Mouse (Mus musculus) cerebellum, postnatal 25 days (tissue): ENCODE data around the gene Gls2.
"Not testable (repeated sequence)": the region's sequence is repeated elsewhere in the genome, so short reads cannot be mapped to it uniquely, and the experiment has no call there.

Experiments used
- DNase-seq, 2 experiments: peaks; one replicate each; pipeline ENCODE4 v3.0.0; 2021; ENCODE audit warnings: mixed read lengths in 2 of 2

The Gls2 gene

DNA sequence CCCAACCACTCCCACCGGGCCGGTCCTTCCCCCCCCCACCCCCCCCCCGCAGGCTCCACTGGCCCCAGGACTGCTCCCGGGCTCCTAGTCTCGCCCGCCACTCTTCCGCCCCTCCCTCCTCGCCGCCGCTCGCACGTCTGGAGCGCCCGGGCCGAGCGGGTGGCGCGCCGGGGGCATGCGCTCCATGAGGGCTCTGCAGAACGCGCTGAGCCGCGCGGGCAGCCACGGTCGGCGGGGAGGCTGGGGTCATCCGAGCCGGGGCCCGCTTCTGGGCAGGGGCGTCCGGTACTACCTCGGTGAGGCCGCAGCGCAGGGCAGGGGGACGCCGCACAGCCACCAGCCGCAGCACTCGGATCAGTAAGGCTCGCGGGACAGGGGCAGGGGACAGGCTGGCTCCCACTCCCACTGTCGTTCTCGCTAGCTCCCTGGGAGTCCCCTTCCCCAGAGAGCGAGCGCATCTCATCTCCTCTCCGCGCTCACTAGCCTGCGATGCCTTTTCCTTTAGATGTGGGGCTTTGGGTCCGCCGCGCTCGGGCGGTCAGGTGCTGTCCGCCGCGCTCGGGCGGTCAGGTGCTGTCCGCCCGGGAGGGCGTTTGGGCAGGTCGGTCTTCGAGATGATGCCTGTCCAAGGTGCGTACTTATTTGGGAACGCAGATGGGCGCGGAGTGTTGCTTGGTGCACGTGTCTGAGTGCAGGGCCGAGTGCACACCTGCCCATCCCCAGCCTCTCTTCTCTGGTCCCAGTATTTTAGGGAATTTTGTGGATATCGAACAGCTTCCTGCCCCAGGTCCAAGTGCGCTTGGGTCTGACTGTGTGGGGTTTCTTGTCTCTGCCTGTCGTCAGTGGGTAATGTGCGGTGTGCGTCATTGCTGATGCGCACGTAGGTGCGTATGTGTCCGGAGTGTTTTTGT lies 549 bp downstream of the Gls2 start:
- peak; percentile 69 for DNase-seq

DNA sequence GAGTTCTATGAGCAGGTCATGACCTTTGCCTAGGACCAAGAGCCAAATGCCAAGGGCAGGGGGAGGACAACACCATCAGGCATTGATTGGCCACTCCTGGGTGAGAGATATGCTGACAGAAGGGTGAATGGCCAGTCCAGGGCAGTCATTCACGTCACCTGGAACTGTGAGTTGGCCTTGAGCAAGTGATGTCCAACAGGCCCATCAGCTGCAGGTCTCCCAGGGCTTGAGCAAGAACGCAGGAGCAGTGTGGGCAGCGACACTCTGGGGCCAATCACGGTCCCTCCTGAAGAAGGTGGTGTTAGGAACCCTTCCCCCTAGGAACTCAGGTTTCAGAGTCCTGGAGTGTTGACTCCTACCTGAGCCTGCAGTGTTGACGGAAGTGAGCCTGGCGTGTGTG lies 7.6 kb downstream of the Gls2 start:
- DNase-seq = no peak

DNA sequence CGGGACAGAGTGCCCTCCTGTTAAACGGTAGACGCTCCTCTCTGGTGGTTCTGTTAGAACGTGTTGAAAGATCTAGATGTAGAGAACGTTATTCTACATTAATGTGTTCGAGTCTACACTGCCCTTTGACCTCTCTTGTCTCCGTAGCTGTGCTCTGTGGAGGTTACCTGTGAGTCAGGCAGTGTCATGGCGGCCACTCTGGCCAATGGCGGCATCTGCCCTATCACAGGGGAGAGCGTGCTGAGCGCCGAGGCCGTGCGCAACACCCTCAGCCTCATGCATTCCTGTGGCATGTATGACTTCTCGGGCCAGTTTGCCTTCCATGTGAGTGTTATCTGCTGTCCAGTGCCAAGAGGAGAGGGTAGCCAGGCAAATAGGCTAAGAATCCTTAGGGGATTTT lies 10.7 kb downstream of the Gls2 start:
- DNase-seq = no peak

DNA sequence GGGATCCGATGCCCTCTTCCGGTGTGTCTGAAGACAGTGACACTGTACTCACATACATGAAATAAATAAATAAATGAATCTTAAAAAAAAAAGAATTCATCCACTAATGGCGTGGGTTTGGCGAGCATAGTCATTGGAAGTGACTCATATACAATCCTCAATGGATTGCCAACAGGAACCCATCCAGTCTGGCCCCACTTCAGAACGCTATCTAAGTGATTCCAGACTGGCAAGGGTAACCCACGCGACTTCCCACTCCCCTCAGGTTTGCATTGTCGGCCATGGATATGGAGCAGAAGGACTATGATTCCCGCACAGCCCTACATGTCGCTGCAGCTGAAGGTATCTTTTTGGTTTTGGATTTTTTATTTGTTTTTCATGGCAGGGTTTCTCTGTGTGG lies 14.1 kb downstream of the Gls2 start:
- DNase-seq = no peak

DNA sequence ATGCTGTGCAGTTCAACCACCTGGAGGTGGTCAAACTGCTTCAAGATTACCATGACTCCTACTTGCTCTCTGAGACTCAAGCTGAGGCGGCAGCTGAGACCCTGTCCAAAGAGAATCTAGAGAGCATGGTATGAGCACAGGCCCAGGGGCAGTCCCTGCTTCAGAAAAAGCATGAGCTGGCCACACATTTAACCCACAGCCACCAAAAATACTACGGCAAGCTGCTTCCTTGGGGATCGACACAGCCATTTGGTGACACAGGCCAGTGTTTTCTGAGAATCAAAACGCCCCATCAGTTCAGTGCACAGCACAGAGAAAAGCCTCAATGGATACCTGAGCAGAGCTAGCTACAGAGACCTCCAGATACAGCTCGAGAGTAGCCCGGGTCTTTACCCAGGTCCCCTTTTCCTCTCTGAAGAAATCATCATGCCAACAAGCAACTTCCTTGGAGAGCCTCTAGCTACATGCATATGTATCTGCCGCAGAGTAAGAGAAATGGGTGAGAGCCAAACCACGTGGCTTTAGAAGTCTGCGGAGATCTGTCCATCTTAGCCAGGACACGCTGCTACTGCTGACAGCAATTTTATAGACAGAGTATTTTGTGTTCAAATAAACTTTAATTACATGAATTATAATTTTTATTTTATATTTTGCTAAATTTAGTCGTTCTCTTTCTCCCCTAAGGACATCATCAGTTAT lies 15.2 kb downstream of the Gls2 start:
- no peak for DNase-seq

DNA sequence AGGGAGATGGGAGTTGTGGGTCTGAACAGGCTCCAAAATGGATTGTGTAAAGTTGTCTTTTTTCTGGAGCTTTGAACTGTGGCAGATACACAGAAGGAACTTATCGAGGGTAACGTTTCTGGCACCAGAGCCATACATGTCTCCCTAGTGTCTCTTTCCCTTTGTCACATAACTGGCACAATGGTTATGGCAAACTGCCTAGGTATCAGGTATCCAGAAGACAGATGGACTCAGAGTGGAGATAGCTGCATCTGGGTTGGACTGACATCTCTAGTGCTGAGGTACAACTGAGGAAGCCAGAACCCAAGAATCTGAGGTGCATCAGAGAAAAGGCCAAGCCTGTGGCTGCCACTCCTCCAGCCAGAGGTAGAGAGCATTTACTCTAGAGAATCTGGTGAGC lies 15.9 kb downstream of the Gls2 start:
- no peak for DNase-seq

DNA sequence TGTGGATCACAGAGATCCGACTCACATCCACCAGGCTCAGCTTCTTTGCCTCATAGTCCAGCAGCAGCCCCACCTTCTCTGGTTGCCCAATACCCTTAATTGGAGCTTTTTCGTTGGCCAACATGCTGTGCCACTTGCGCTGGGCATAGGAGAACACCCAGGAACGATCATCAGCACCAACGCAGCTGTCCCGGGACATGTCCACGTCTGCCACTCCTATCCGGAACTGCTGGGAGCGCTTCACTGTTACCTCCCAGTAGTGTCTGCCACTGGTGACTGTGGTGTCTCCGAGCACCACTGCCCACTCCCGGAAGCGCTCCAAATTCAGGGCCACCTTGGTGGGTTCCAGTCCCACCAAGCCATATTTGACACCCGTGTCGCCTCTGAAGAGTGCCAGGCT lies 16.7 kb downstream of the Gls2 start:
- DNase-seq = peak; percentile 31 to 32

DNA sequence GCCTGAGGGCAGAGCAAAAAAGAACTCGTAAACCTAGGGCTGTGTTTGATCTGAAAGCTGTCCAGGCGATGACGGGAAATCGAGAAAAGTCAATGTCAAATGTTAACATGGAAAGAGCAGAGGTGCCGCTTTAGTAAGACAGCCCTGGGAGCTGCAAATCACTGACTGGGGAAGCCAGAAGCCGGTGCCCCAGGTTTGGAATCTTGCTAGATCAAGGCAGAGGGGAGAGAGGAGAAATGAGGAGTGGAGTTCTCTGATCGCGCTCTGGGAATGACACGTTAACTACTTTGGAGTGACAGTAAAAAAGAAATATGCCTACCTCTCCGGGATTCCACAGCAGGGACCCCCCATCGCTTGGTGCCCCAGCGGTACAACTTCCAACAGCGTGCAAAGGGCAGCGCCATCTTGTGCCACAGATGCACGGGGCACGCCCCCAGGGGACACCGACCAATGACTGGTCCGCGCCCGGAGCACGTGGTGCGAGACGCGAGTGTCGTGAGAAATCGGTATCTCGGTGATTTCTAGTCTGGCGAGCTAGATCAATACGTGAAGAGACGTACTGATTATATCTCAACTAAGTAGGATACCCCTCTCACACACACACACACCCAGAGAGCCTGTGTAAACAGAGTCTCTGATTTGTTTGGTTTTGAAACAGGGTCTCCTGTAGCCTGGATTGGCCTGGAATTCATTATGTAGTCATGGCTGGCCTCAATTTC lies 17.3 kb downstream of the Gls2 start, which contains the start of gene Spryd4:
Gene Spryd4 (minus strand): TSS at position 418 of the 719 bp plus-strand sequence.
- peak; percentile 90 to 95 for DNase-seq

DNA sequence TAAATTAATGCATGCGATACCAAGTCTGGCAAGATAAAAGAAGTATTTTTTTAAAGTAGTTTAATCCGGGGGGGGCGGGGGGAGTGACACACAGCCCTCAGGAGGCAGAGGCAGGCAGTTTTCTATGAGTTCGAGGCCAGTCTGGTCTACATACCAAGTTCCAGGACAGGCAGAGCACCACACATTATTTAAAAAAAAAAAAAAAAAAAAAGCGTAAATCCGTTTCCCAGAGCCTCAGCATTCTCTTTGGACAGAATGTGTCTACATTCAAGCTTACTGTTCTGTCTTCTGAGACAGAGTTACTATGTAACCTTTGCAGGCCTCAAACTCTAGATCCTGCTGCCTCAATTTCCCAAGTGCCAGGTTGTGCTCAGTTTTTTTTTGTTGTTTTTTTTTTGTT lies 17.9 kb downstream of the Gls2 start:
- no peak for DNase-seq

DNA sequence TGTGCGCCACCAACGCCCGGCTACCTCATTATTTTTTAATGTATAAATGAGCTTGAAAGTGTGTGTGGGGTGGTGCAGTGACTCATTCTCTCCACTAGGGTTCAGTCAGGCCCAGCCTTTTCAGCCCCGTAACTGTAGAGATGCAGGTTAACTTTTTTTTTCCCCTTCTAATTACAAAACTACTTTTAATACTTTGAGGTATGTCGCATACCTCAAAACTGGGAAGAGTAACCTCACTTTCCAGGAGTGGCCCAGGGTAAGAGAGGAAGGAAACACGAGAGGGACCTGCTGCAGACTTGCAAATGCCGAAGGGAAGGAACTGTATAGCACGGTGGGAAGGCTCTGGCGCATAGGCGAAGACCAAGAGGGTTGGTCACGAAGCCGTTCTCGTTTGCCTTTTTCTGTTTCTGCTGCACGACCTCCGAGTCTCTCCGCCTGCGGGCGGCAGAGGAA lies 18.6 kb downstream of the Gls2 start:
- DNase-seq = peak; percentile 77 to 83

DNA sequence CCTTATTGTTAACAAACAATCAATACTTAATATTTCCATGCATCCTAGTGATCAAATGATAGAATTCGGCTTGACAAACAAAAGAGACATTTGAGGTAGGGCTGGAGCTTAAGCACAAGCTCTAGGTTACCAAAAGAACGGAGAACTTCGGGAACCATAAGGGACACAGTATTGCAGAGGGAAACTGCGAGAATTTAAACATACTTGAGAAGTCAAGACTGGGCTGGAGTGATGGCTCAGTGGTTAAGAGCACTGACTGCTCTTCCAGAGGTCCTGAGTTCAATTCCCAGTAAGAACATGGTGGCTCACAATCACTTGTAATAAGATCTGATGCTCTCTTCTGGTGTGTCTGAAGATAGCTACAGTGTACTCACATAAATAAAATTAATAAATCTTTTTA lies 19.9 kb downstream of the Gls2 start:
- DNase-seq = not testable (repeated sequence)

DNA sequence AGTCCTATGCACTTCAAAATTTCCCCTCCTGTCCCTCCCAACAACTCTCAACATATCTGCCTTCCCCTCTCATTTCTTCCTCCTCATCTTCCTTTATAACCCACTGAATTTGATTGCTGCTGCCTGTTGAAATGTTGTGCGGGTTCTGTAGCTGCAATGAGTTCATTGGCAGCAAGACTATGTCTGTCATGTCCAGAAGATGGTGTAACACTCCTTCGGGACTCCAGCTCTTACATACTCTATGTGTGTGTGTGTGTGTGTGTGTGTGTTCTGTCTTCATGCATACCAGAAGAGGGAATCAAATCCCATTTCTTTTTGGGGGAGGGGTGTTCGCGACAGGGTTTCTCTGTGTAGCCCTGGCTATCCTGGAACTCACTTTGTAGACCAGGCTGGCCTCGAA lies 20.7 kb downstream of the Gls2 start:
- DNase-seq = no peak

DNA sequence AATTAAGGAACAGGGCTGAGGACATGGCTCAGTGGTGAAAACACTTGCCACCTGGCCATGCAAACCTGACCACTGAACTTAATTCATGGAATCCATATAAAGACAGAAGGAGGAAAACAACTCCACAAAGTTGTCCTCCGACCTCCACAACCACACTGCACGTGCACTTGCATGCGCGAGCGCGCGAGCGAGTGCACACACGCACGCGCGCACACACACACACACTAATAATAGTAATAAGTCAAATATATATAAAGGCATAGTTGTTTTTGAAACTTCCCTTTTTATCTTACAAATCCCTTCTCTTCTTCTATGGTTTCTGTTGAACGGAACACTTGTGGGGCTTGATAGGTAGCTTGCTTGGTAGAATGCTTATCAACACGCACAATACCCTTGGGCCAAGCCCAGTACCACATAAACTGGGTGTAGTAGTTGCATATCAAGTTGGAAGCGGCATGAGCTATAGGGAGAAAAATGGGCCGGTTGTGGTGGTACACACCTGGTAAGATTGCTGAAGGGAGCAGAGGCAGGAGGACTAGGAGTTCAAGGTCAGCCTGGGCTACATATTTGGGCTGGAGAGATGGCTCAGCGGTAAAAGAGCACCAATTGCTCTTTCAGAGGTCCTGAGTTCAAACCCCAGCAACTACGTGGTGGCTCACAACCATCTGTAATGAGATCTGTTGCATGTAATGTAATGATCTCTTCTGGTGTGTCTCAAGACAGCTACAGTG lies 24.3 kb downstream of the Gls2 start:
- no peak for DNase-seq

DNA sequence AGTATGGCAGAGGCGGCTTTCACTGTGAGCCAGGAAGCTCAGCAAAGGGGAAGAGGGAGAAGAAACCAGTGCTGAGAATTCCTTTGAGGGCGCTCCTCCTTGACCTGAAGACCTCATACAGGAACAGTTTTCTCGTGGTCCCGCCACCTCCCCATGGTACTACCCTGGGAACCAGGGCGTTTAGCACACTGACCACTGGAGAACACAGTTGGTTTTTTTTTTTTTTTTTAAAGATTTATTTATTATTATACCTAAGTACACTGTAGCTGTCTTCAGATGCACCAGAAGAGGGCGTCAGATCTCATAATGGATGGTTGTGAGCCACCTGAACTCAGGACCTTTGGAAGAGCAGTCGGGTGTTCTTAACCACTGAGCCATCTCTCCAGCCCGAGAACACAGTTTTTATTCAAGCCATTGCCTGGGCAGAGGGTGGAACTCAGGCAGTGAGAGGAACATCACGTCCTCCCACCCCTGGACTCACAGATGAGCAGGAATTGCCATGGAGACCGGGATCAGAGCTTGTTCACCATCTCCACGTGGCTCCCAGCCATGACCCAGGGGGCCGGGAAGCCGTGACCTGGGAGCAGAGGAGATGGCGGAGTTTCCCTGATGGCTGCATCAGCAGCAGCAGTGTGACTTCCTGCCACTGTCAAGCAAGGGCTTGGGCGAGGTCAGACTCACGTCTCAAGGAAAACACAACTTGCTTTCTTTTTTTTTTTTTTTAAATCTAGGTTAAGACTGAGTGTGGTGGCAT lies 27.5 kb downstream of the Gls2 start:
- no peak for DNase-seq

DNA sequence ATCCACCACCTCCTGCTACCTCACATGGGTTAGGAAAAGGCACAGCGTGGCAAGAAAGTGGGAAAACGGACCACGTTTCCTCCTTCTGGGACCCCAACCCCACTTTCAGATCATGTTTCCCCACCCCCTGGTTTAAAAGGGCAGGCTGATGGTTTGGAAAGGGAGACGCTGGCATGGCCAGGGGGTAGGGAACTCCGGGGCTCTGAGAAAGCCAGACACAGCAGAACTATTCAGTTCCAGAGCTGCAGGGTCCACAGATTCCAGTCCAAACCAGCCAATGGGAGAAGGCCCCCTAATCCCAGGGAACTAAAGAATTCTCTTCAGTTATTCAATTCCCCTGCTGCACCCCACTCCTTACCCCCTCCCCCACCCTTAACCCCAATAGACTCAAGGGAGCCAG lies 30.8 kb downstream of the Gls2 start:
- no peak for DNase-seq

DNA sequence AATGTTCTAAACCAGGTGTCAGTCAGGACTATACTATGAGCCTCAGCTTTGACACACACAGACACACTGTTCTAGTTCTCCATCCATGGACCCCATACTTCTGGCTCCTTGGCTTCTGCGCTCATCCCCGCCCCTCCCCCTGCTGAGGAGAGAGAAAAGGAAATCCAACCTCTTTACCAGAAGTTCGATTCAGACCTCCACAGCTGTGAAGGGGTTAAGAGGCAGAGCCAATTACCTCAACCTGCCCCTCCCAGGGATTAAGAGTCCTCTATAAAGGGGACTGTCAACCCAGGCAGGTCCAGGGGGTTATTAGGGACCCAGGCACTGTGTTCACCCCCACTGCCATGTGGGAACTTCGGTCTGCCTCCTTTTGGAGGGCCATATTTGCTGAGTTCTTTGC lies 31.3 kb downstream of the Gls2 start, which contains the start of gene Mip:
Gene Mip (plus strand): TSS at position 301 of the 400 bp plus-strand sequence.
- DNase-seq = no peak

DNA sequence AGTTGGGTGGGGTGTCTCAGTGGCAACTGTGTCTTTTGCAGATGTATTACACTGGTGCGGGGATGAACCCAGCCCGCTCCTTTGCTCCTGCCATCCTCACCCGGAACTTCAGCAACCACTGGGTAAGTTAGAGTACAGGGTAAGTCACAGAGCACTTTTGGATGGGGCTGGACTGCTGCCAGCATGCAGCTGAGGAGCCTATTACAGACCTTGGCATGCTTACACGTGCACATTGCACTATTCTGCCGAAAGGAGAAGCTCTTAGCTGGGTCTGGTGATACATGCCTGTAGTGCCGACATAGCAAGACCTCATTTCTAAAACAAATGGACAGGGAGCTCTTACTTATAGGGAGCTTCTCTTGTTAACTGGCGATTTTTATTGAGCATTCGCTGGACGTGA lies 33.3 kb downstream of the Gls2 start:
- DNase-seq = no peak

DNA sequence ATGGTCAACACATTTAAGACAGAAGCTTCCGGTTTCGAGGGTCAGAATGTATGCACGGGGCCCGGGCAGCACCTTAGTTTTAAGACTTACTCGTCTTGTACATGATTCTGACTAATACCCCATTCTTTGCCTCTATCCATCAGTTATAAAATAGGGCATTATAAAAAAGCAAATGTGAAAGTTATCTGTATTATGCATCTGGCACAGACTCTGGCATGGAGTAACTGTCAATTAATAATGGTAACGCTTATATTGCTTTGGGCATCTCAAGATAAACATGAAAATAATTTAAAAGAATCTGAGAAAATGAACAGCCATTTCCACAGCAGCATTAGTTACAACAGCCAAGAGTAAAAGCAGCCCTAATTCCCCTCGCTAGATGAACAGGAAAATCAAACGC lies 33.8 kb downstream of the Gls2 start:
- DNase-seq = no peak

DNA sequence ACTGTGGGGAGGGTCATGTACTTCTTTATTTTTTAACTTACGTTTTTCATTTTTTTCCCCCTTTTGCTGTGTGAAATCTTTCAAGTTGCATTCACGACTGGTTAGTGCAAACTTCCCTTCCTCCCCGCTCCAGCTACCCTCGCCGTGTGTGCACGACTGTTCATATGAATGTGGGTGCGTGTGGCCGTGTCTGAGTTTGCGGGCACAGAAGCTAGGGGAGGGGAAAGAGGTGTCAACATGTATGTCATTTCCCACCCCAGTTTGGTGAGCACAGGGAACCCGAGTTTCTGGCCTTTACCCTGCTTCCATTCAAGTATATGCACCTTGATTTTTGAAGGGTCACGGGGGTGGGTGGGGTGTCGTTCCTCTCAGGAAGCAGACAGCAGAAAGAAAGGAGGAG lies 36.3 kb downstream of the Gls2 start:
- DNase-seq = no peak

DNA sequence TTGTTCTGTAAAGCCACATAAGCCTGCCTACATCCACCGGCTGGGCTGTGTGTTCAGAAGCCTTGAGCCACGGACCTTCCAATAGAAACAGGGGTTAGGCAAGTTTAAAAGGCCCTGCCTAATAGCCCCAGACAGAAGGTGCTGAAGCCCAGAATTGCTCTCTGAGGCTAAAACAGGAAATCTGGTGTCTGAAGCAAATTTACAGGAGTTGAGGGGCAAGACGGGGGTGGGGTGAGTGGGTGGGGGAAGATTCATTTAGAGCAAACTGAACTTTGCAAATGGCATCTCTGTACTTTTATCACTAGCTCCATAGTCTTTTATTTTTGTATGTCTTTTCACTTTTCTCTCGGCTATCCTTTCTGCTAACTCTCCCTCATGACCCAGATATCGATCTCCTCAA lies 36.9 kb downstream of the Gls2 start:
- no peak for DNase-seq

DNA sequence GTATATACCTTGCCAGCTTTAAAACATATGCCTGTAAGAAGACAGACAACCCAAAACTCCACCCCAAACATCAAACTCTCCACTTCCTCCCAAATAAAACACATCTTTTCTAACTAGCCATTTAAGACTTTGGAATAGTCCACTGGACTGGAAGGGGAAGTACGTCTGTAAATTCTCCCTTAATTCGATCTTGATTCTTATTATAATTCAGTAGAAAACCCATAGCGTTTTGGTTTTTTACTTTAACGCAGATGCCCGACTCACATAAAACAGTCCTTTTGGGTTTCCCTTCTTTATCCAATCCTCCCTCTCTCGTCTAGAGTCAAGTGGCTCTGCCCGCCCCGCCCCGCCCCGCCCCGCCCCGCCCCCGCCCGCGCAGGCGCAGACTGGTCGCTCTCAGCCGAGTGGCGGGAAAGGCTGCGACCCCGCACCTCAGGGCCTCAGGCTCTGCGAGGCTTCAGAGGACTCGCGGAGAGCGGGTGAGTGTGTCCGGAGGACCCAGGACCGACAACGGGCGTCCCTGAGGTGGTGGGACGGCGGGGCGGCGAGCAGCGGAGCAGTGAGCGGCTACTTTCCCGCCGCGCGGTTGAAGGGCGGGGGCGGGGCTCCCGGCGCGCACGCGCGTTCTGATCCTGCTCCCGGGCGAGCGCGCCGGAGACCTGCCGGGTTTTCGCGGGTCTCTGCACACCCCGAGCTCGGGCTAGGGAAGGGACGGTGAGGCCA lies 37.6 kb downstream of the Gls2 start, which contains the start of gene Timeless:
Gene Timeless (plus strand): TSS at position 369 of the 723 bp plus-strand sequence.
- DNase-seq = peak; percentile 94 to 96
